Mouse (Mus musculus): ENCODE measurements around the gene Syn3.

DNA sequence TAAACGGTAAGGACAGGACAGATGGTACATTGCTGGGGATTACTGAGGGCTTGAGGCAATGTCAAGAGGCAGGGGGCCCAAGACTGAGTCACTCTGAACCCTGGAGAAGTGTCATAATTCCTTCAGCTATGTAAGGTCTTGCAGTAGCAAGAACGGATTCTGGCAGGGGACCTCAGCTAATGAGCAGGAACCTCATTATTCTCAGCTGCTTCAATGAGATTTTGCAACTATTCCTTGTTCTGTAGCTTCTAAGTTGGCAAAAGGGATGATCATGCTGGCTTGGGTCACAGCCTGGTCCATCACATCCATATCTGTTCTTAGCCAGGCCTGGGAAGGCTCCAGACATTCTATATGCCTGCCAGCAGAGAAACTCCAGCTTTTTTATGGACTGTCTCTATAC, 139.5 kb downstream of the Syn3 start:
- TF ChIP-seq GATA1 (IDR thresholded peaks at IDR 0.05; ENCODE audit: borderline replicate concordance, low read length) (no peak), FLI1 (IDR thresholded peaks at IDR 0.05; ENCODE audit: low read length) (no peak)
